Mouse (Mus musculus) 416B (cell line): ENCODE data around the gene Lrrc8c.

Experiments used
- DNase-seq: peaks from one replicate; pipeline ENCODE4 v3.0.0; 2011; ENCODE audit warnings: low read depth

Lrrc8c gene

DNA sequence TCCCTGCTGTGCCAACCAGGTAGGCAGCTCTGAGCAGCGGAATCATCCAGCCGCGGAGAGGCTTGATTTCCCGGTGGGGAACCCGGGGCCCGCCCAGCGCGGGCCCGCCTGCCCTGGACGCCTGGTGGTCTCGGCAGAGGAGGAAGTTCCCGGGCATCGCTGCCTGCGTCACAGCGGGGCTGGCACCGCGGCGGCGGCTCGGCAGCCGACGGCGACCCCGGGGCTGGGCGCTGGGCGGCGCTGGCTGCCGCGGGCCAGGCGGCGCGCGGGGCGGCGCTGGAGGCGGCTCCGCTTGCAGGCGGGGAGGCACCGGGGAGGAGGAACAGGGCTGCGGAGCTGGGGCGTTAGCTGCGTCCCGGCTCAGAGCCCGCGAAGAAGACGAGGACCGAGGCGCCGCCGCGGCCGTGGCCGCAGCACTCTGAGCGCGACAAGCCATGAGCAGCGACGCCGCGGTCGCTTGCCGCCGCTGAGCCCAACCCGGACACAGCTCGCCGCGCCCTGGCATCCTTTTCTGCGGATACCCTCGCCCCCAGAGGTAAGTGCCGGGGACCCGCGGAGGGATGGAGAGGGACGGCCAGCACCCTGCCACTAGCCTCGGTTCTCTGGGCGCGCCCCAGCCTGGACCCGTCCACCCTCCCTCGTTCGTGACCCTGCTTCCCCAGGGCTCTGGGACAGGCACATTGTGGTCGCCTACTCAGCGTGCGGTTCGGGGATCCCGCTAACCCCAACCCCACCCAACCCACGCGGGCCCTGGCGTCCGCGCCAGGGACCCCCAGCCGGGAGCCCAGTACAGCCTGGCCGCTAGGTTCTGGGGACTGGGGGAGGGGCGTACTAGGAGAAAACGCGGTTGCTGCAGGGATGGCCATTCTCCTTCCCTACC lies at the start of gene Lrrc8c:
Gene Lrrc8c, plus strand, starts transcription at position 293 of the 880 bp plus-strand sequence.
- DNase-seq: peak; percentile 83

DNA sequence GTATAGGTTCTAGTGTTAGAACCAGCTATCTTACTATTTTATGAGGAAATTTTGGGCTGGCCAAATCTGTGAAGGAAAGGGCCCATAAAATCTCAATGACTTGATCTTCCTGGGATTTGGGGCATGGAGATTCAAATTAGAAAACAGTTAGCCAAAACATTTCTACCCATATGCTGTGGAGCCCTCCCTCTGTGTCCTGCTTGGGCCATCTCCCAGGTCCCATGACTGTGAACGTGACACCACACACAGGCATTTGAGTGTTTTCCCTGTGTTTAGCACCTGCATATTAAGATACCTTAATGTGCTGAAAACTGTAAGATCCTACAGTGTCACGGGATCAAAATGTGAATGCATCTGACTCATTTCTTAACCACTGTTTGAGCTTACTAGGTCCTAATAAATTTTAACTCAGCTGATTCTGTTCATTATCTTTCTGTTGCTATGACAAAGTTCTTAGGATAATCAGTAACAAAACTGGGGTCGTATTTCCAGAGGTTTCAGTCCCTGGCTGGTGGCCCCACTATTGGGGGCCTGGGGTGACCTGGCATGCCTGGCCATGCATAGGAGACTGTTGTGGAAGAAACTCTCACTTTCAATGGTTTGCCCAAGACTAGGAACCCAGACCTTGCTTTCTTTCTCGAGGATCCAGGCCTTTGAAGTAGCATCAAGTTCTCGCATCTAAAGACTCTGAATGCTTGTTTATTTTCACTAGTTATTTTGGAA lies 46.0 kb upstream of the Lrrc8c start:
- DNase-seq: no peak

DNA sequence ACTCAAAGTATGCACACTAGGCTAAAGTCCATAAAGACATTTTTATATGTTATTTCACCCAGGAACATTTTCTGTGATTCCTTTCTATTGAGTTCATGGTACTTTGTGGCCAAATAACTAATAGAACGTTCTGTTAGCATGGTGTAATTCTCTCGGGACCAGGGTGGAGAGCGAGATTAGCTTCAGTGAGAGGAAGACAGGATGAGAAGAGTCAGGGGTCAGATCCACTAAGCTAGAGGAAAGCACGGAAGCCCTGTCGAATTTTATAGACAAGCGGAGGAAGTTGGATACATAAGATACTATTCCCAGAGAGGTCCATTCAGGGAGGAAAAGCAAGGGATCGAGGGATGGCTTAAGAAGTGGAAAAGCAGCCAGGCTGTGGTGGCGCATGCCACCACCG lies 41.7 kb upstream of the Lrrc8c start:
- no peak for DNase-seq

DNA sequence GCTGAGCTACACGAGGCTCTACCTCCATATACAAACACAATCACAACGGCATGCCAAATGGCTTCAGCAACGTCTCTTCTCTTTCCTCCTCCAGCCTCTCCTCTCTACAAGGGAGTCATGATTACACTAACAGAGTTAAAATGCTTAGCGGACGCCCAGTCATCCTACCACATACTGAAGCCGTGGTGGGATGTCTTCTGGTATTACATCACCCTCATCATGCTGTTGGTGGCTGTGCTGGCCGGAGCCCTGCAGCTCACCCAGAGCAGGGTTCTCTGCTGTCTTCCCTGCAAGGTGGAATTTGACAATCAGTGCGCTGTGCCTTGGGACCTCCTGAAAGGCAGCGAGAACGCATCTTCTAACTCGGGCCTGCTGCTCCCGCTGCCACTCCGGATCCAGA lies 39.5 kb upstream of the Lrrc8c start:
- peak; percentile 32 for DNase-seq

DNA sequence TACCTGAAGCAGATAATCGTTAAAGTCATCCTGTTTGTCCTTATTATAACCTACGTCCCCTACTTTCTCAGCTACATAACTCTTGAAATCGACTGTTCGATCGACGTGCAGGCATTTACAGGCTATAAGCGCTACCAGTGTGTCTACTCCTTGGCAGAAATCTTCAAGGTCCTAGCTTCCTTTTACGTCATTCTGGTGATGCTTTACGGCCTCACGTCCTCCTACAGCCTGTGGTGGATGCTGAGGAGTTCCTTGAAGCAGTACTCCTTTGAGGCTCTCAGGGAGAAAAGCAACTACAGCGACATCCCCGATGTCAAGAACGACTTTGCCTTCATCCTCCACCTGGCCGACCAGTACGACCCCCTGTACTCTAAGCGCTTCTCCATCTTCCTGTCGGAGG lies 38.6 kb upstream of the Lrrc8c start:
- DNase-seq: no peak

DNA sequence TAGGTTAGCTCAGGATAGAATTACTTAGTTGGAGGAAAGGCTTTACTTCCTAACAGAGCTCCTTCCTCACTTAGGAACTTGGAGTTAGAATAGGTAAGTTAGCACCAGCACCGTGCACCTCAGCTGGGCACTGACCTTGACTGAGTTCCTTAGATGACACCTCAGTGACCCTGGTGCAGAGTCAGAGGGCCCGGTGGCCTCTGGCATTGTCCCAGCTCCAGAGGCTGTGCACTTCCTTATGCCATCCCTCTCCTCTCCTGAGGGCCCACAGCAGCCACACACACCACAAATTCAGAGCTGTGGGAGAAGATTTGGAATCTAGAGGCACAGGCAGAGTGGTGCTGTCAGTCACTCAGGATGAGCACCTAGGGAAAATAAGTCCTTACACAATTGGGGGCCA lies 35.6 kb upstream of the Lrrc8c start:
- DNase-seq: no peak

DNA sequence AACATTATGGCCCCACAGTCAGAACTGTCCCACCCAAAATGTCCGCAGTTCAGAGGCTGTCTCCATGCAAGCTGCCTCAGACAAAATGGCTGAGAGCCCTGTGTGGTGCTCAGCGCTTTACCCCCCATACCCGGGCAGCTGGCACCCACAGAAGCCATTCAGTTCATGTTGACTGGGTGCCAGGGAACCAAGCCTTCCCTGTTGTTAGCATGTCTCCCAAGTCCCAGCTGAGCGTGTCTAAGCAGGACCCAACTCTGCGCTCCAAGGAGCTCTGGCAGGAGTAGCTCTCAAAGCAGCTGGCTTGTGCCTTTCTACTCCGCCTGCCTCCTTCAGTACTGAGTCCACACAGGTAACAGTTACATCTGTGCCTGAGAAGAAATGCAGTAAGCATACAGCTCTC lies 34.9 kb upstream of the Lrrc8c start:
- no peak for DNase-seq

DNA sequence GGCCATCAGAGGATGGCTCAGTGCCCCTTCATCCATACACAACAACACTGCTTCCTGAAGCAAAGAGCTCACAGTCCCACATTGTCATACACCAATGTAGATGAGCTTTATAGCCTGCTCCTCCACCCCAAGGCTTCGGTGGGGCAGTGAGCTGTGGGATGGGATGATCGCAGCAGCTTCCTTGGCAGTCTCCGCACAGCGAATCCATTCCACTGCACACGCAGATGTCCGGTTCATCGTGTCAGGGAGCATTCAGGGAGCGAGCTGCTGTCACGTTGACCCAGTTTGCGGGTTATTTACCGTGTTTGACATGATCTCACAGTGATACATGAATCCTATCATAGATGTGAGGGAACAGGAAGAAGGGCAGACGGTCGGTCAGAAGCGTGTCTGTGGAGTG lies 34.3 kb upstream of the Lrrc8c start:
- no peak for DNase-seq

DNA sequence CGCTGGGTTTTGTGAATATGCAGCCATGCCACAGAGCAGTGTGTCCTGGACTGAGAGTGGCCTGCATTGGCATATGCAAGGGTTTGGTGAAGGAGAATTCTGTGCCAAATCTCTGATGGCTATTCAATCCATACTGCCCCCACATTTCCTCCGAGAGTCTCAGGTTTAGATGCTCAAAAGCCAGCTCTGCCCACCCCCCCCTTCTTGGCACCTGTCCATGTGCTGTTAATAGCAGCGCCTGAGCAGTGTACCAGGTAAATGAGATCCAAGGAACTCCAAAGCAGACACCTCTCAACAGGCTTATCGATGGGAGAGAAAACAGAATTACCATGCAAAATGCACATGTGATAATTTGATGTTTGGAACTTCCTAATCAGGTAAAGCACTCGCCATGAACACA lies 29.0 kb upstream of the Lrrc8c start:
- DNase-seq: no peak

DNA sequence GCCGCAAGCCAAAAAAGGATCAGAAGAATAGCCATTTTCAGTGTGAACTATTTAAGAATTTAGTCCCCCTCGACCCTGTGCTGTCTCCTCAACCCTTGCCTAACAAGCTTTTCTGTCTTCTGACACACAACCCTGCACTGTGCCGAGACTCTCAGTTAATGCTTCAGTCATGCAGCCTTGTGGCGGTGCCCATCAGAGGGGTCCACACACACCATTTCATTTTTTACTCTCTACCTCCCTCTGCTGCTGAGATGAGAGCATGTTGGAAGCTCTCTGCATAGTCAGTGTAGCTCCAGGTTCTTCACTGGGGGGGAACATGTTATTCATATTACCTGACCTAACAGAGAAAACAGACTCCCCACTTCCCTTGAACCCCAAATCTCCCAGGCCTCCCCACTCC lies 27.8 kb upstream of the Lrrc8c start:
- peak; percentile 52 for DNase-seq

DNA sequence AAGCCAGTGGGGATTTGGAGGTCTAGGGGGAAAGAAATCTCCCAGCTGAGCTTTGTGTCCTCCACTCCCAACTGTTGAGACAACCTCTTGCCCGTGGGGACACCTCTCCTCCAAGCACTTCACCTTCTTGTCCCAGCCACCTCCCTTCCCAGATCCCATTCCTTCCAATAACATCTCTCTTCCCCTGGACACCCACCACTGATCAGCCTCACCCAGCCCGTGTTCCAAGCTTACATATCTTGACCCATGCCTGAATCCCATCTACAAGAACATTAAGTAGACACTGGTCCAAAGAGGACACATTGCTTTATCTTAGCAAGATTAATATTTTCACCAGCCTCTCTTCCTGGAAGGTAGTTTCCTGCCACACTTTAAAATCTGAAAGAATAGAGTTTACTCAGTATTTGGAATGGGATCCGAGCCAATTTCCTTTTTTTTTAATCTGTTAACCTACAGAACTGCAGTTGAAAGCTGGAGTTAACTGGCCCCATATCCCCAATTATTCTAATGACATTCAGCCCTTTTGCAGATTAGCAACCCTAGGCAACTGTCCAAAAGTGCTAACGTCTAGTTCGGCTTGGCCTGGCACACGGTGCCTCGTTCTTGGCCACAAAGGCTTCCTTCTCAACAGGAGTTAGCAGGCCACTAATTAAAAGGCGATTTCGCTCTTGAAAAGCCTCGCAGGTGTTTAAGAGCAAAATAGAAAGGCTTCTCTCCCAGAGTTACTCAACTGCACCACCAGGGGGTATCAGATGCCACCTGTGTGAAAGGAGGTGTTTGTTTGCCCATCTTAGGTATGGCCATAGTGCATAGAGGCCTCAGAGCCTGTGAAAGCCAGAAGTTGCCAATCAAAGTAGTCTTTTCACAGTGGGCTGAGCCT lies 26.6 kb upstream of the Lrrc8c start:
- DNase-seq: peak; percentile 70

DNA sequence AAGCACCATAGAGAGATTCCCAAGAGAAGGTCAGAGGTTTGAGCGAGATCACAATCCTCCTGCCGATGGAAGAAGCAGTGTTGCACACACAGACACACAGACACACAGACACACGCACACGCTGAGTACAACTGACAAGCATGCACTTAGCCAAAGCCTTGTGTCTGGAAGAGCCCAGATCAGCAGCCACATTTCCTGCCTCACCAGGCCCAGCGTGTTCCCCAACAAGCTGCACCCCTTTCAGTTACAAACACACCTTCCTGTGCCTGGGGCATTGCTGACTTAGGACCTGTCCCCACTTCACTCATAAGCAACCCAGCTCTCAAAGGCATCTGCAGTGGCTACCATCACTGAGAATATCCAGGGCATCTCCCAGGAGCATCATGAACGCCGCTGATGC lies 25.8 kb upstream of the Lrrc8c start:
- DNase-seq: peak; percentile 29

DNA sequence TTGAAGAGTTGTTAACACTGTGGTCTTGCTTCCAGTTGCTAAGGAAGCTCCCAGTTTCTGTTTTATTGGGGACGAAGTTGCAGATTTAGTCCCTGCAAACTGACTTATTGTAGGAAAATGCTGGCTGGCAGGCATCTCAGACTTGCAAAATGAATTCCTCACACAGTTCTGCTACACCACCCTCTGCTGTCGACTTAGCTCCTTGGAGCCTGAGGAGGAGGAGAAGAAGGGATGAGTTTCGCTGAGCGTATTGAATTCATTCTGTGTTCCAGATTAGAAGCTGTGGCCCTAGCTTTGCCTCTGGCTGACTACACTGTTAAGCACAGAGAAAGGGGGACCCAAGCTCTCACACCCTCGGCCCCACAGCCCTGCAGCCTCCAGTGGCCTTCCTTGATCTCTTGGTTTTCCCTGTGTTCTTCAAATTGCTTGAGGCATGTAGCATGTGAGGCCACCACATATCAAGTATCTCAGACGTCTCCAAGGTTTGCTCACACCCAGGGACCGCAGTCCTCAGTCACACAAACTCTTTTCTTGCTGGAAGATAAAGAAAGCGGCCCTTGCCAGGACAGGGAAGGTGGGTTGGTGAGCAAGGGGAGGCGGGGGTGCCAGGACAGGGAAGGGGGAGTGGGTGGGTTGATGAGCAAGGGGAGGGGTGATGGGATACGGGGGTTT lies 24.8 kb upstream of the Lrrc8c start:
- DNase-seq: no peak

DNA sequence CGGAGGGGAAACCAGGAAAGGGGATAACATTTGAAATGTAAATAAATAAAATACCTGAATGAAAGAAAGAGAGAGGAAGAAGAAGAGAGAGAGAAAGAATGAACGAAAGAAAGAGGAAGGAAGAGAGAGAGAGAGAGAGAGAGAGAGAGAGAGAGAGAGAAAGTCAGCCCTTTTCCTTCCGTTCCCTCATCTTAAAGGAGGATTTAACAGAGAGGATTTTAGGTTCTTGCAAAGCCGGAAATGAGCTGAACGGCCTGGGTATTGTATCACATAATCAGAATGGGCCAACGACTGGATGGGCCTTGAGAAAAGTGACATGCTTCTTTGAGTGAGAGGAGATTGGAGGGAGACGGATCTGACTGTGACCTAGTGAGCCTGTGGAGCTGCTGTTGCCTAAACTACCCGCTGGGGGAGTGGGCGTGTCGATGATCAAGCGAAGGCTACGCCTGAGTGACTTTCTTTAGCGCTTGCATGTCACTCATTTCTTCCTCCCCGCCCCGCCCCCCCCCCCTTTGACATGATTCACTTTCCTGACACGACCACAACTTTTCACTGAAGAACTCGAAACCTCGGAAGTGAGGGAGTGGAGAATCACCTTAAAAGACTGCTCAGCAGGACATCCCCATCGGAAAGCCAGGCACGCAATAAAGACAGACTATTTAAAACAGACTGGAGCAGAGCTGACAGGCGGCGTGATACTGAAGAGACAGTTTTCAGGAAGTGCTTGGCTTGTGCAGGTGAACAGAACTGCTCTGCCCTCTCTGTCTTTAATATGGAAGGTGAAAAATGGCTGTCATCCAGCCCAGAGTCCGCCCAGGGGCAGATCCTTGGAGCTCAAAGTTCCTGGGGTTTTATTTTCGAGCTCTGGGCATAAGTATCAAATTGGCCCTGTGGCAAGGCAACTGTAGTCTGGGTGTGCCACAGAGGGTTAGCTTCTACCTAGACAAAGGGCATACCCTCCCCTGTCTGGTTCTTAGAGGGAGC lies 24.0 kb upstream of the Lrrc8c start:
- peak; percentile 98 for DNase-seq

DNA sequence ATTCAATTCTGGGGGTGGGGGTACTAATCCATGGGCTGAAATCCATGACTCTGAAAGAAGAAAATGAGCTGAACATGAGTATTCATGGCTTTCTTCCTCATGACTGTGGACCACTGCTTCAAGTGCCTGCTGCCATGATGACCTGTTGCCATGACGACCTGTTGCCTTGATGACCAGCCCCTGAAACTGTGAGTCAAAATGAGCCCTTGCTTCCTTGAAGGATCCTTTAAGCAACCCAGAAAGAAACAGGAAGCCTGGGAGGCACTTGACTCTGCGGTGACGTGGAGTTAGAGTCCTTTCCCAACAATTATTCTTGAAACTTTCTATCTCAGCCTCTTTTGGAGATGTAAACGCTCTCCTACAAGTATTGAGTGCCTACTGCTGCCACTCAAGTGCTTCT lies 23.1 kb upstream of the Lrrc8c start:
- peak; percentile 53 for DNase-seq

DNA sequence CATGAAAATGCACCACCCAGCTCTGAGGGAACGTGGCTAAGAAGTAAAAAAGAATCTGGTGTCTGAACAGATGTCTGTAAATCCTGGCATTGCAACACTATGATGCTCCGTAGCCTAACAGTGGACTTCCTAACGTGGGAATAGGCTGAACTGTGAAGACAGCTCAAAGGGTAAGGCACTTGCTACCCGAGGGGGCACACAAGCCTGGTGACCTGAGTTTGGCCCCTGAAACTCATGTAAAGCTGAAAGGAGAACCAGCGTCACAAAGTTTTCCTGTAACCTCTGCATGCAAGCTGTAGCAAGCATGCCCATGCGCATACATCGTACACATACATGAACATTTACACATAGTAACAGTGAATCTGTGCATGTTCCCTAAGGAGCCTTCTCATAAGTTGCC lies 22.6 kb upstream of the Lrrc8c start:
- DNase-seq: no peak

DNA sequence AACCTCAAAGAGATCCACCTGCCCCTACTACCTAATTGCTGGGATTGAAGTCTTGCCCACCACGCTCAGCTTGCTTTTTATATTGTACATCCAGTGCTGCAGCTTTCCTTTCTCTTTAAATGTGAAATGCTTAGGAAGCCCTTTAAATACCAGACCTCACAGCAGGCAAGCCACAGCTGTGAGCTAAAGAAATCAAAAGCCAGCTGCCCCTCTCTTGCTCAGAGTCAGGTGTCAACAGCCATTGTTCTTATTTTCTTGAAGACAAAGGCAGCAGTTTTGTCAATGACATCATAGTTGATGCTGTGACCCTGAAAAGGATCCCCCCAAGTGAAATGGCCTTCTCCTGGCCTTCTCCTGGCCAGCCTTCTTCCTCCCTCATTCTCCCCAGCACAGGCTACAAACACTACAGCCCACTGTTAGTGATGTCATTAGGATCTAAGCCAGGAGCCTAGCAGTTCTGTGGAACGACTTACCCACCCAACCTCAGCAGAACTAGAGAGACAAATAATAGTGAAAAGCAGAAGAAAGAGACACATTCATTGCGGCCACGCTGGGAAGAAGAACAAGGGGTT lies 20.7 kb upstream of the Lrrc8c start:
- DNase-seq: no peak

DNA sequence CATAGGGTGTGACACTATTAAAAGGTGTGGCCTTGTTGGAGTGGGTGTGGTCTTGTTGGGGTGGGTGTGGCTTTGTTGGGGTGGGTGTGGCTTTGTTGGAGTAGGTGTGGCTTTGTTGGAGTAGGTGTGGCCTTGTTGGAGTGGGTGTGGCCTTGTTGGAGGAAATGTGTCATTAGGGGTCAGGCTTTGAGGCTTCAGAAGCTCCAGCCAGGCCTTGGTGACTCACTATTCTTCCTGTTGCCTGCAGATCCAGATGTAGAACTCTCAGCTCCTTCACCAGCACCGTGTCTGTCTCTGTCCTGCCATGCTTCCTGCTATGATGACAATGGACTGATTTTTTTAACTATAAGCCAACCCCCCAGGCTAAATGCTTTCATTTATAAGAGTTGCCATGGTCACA lies 19.8 kb upstream of the Lrrc8c start:
- DNase-seq: peak; percentile 97

DNA sequence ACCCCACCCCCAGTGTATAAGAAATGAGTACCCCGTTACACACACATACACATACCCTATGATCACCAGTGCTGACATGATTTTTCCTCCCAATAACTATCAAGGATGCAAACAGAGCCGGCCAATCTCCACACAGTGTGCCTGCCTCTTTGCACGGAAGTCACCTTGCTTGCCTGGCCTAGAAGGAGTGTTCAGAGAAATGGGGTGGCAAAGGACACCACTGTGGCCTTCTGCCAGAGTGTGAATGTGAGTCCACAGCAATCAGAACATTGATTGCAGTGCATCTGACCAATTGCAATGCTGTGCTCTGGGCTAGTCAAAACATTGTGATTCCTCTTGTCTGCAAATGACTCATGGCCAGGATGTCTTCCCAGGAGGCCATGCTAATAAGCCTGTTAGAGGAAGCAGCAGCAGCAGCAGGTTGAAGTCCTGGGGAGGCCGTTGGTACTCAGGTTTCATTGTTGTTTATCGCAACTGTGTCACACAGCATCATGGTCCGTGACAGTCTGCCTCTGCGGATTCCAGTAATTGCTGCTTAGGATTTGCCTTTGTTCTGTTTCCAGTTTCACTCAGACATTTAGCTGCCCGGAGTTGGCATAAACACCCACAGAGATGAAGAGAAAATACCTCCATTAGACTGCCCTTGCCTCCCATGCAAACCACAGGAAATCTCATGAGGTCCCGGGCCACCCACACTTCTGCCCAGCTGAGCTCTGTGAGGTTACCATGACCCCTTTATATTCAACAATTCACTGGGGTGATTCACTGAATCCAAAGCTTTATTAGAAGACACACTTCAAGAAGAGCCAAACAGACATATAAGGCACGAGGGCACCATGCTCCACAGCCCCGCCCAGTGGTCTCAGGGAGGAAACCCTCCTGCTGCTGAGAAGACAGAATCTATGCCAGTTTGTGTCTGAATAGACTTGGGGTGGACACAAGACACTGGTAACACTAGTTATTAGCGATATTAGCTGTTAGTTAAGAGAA lies 18.8 kb upstream of the Lrrc8c start:
- DNase-seq: peak; percentile 91
